Mouse (Mus musculus): ENCODE data around the gene Dusp10. TPM values are rescaled to one million over a fixed set of nuclear protein-coding genes. Genes with fewer than 3 reads are reported as not detected.

The Dusp10 gene
- polyA plus RNA-seq, 1 experiment from 2014 or later = 7.0 TPM

- H3K27me3 ChIP-seq (ENCODE audit: insufficient read depth, low read length) = no peaks in the 10 kb centered on the region
- WGBS = 42% methylated on average over 5 of the region's 5 CpGs
Measured at GRCm38 (mm10) chr1:184100414-184100813, 87.3 kb downstream of the Dusp10 start.

GRCm38 (mm10) chr1:184100927-184101749, 88.0 kb downstream of the Dusp10 start:
- Histone ChIP-seq H3K4me2 (no peak overlapping the region), H3K36me3 (ENCODE audit: insufficient read depth) (no peaks in the 10 kb centered on the region), H3K9ac (no peak overlapping the region), H3K27ac (ENCODE audit: low read depth) (no peak overlapping the region), H3K9me3 (ENCODE audit: low read depth, low read length) (no peaks in the 10 kb centered on the region), H3K4me3 (ENCODE audit: low read depth, low read length) (no peak overlapping the region), H3K4me1 (ENCODE audit: insufficient read depth) (peaks cover 2% of the 10 kb centered on the region; the same call in 1 of the 2 replicates), H3K27me3 (ENCODE audit: insufficient read depth, low read length) (no peaks in the 10 kb centered on the region)
- no peak for TF ChIP-seq CTCF (IDR thresholded peaks at IDR 0.05; ENCODE audit: low read depth)
- no peak for ATAC-seq (ENCODE audit: insufficient read depth)
- WGBS = 79% methylated on average over 9 of the region's 9 CpGs
- no peak for DNase-seq

More at GRCm38 (mm10) chr1:184100414-184100813, 87.3 kb downstream of the Dusp10 start:
- no peak overlapping the region for H3K4me3 ChIP-seq (ENCODE audit: low read depth, low read length)
- H3K9ac ChIP-seq = no peak overlapping the region
- no peak for TF ChIP-seq CTCF (IDR thresholded peaks at IDR 0.05; ENCODE audit: low read depth)
- no peaks in the 10 kb centered on the region for H3K9me3 ChIP-seq (ENCODE audit: low read depth, low read length)
- ATAC-seq (ENCODE audit: insufficient read depth) = no peak
- no peaks in the 10 kb centered on the region for H3K36me3 ChIP-seq (ENCODE audit: insufficient read depth)
- H3K4me2 ChIP-seq = no peak overlapping the region
- DNase-seq = no peak
- no peak overlapping the region for H3K27ac ChIP-seq (ENCODE audit: low read depth)
- H3K4me1 ChIP-seq (ENCODE audit: insufficient read depth) = peaks cover 2% of the 10 kb centered on the region; the same call in 1 of the 2 replicates

- Histone ChIP-seq H3K4me2 (no peak overlapping the region), H3K27ac (ENCODE audit: low read depth) (no peak overlapping the region), H3K36me3 (ENCODE audit: insufficient read depth) (no peaks in the 10 kb centered on the region), H3K4me3 (ENCODE audit: low read depth, low read length) (no peak overlapping the region), H3K9me3 (ENCODE audit: low read depth, low read length) (no peaks in the 10 kb centered on the region), H3K27me3 (ENCODE audit: insufficient read depth, low read length) (no peaks in the 10 kb centered on the region), H3K9ac (no peak overlapping the region), H3K4me1 (ENCODE audit: insufficient read depth) (peaks cover 2% of the 10 kb centered on the region; the same call in 1 of the 2 replicates)
- WGBS = 72% methylated on average over 4 of the region's 4 CpGs
- ATAC-seq (ENCODE audit: insufficient read depth) (no peak), DNase-seq (no peak)
- no peak for TF ChIP-seq CTCF (IDR thresholded peaks at IDR 0.05; ENCODE audit: low read depth)
Measured at GRCm38 (mm10) chr1:184101750-184102046, 88.6 kb downstream of the Dusp10 start.

DNA sequence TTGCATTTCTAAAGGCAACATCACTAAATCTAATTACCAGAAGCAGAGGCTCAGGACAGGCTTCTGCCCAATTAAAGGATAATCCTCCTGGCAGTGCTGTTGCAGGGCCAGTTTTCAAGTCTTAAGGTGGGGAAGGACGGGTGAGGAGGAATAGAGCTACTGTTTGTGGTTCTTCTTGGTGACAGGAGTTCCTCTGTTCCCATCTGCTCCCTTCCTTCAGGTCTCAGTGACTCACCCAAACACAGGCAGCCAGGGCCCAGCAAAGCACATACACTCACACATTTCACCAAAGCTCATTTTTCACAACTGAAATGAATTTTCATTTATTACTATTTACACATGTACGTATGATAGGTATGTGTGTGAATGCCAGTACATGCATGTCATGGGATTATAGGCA, 93.7 kb downstream of the Dusp10 start:
- Histone ChIP-seq H3K9ac (no peak overlapping the region), H3K27me3 (ENCODE audit: insufficient read depth, low read length) (no peaks in the 10 kb centered on the region), H3K4me3 (ENCODE audit: low read depth, low read length) (no peak overlapping the region), H3K36me3 (ENCODE audit: insufficient read depth) (no peaks in the 10 kb centered on the region), H3K4me1 (ENCODE audit: insufficient read depth) (no peaks in the 10 kb centered on the region), H3K4me2 (no peak overlapping the region), H3K9me3 (ENCODE audit: low read depth, low read length) (no peaks in the 10 kb centered on the region), H3K27ac (ENCODE audit: low read depth) (no peak overlapping the region)
- no peak for TF ChIP-seq CTCF (IDR thresholded peaks at IDR 0.05; ENCODE audit: low read depth)
- no peak for DNase-seq
- no peak for ATAC-seq (ENCODE audit: insufficient read depth)
- 64% methylated on average over 2 of the region's 2 CpGs for whole genome bisulfite sequencing

DNA sequence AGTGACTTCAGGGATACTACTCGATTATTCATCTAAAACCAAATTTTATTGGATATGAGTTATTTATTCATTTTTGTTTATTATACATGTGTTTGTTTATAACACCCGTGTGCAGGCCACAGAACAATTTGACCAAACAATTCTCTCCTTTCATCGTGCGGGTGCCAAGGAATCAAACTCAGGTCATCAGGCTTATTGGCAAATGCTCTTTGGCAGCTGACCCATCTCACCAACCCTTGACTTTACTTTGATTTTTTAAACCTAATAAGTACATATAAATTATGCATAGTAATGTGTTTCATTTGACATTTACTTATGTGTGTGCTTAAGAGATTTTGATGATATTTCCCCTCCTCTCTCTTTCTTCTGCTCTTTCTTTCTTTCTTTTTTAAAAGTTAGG, 94.3 kb downstream of the Dusp10 start:
- 64% methylated on average over 4 of the region's 4 CpGs for WGBS
- Histone ChIP-seq H3K27me3 (ENCODE audit: insufficient read depth, low read length) (no peaks in the 10 kb centered on the region), H3K4me2 (no peak overlapping the region), H3K4me1 (ENCODE audit: insufficient read depth) (no peaks in the 10 kb centered on the region), H3K4me3 (ENCODE audit: low read depth, low read length) (no peak overlapping the region), H3K27ac (ENCODE audit: low read depth) (no peak overlapping the region), H3K9ac (no peak overlapping the region), H3K36me3 (ENCODE audit: insufficient read depth) (no peaks in the 10 kb centered on the region), H3K9me3 (ENCODE audit: low read depth, low read length) (no peaks in the 10 kb centered on the region)
- DNase-seq (no peak), ATAC-seq (ENCODE audit: insufficient read depth) (no peak)
- TF ChIP-seq CTCF (IDR thresholded peaks at IDR 0.05; ENCODE audit: low read depth) = no peak

DNA sequence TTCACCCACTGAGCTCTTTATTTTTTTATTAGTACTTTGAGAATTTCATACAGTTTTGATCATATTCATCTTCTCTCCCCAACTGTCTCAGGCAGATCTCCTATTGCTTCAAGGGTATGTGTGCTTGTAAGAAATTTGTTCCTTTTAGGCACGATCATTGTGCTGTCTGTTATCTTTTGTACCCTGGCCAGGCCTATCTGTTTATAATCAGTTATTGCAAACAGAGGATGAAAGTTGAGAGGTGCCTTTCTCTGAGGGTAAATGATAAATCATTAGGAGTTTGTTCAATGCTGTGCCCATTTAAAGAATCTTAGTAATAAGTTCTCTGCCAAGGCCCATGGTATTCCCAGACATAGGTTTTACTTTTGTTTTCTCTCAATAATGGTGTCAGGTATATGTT, 95.2 kb downstream of the Dusp10 start:
- H3K4me3 ChIP-seq (ENCODE audit: low read depth, low read length) = no peak overlapping the region
- no peak overlapping the region for H3K4me2 ChIP-seq
- ATAC-seq (ENCODE audit: insufficient read depth) = no peak
- no peaks in the 10 kb centered on the region for H3K4me1 ChIP-seq (ENCODE audit: insufficient read depth)
- no peaks in the 10 kb centered on the region for H3K27me3 ChIP-seq (ENCODE audit: insufficient read depth, low read length)
- DNase-seq = no peak
- no peak overlapping the region for H3K27ac ChIP-seq (ENCODE audit: low read depth)
- 32% methylated on average over 1 of the region's 1 CpGs for WGBS
- no peak overlapping the region for H3K9ac ChIP-seq
- no peaks in the 10 kb centered on the region for H3K9me3 ChIP-seq (ENCODE audit: low read depth, low read length)
- H3K36me3 ChIP-seq (ENCODE audit: insufficient read depth) = no peaks in the 10 kb centered on the region
- TF ChIP-seq CTCF (IDR thresholded peaks at IDR 0.05; ENCODE audit: low read depth) = no peak

- H3K9me3 ChIP-seq (ENCODE audit: low read depth, low read length) = no peaks in the 10 kb centered on the region
- no peak overlapping the region for H3K4me3 ChIP-seq (ENCODE audit: low read depth, low read length)
- no peak overlapping the region for H3K4me2 ChIP-seq
- H3K36me3 ChIP-seq (ENCODE audit: insufficient read depth) = no peaks in the 10 kb centered on the region
- no peak for TF ChIP-seq CTCF (IDR thresholded peaks at IDR 0.05; ENCODE audit: low read depth)
- DNase-seq (no peak), ATAC-seq (ENCODE audit: insufficient read depth) (no peak)
- no peaks in the 10 kb centered on the region for H3K4me1 ChIP-seq (ENCODE audit: insufficient read depth)
- H3K27me3 ChIP-seq (ENCODE audit: insufficient read depth, low read length) = no peaks in the 10 kb centered on the region
- WGBS = 67% methylated on average over 7 of the region's 7 CpGs
- H3K9ac ChIP-seq = no peak overlapping the region
- no peak overlapping the region for H3K27ac ChIP-seq (ENCODE audit: low read depth)
Measured at GRCm38 (mm10) chr1:184117586-184117985, 104.5 kb downstream of the Dusp10 start.
